Mouse (Mus musculus) embryonic facial prominence, embryonic 10.5 days (tissue): ENCODE measurements around the gene Ifitm3. TPM values are rescaled to one million over a fixed set of nuclear protein-coding genes. Genes with fewer than 3 reads are reported as not detected.

Experiments
- DNase-seq: peaks from one replicate; pipeline ENCODE4 v3.0.0-alpha.2; 2017; ENCODE audit warnings: low spot score
- H3K27ac ChIP-seq: fragments of 300-500 bp; sonication (generic); replicated peaks from 2 replicates; pipeline ENCODE4 v1.5.1; 2016; ENCODE audit warnings: mild to moderate bottlenecking
- H3K27me3 ChIP-seq: fragments of 300-500 bp; sonication (generic); replicated peaks from 2 replicates; pipeline ENCODE4 v1.6.1; 2016; ENCODE audit warnings: low read depth, mild to moderate bottlenecking; ENCODE audit not compliant: poor library complexity, severe bottlenecking
- H3K36me3 ChIP-seq: fragments of 300-500 bp; sonication (generic); replicated peaks from 2 replicates; pipeline ENCODE4 v1.6.1; 2016; ENCODE audit warnings: mild to moderate bottlenecking, moderate library complexity
- H3K4me1 ChIP-seq: fragments of 300-500 bp; sonication (generic); 2 replicates; pipeline ENCODE4 v1.6.1; 2016
- H3K4me3 ChIP-seq: fragments of 300-500 bp; sonication (generic); 2 replicates; pipeline ENCODE4 v1.5.1; 2016; ENCODE audit warnings: mild to moderate bottlenecking, moderate library complexity
- H3K9me3 ChIP-seq: fragments of 300-500 bp; sonication (generic); 2 replicates; pipeline ENCODE4 v1.6.1; 2016; ENCODE audit warnings: mild to moderate bottlenecking
- WGBS: fragments of 180-500 bp; shearing (Covaris S2); methylation state at CpG from one replicate; pipeline ENCODE4 v1.1.7; 2016; 5-methylcytosine and 5-hydroxymethylcytosine counted together
- polyA plus RNA-seq: library from polyadenylated mRNA; unstranded; fragments of >200 nt; fragmentation: Nextera tagmentation; extraction: Ambion mirVana; gene quantifications from 2 replicates; pipeline ENCODE4 v1.2.1, GENCODE M21; 2016

Gene Ifitm3
- 42.6 and 44.7 TPM in 2 replicates for polyA plus RNA-seq

- DNase-seq, result peak; percentile 47
- Histone ChIP-seq H3K27ac (peak within 1 kb of the TSS; percentile 76), H3K4me1 (peaks cover 35% of the 10 kb centered on the region), H3K4me3 (peak within 1 kb of the TSS; percentile 47), H3K36me3 (no peaks in the 10 kb centered on the region), H3K9me3 (no peaks in the 10 kb centered on the region), H3K27me3 (peaks cover 5% of the 10 kb centered on the region; the same call in 1 of the 2 replicates)
- WGBS, result 17% methylated on average over 10 of the region's 10 CpGs
Measured at GRCm38 (mm10) chr7:141010593-141010992, at the start of gene Ifitm3. Gene Ifitm3, minus strand, starts transcription at chr7:141010770.

GRCm38 (mm10) chr7:141059929-141060328 is 49.4 kb upstream of the Ifitm3 start:
- peaks cover 24% of the 10 kb centered on the region for H3K4me1 ChIP-seq
- peaks cover 3% of the 10 kb centered on the region; the same call in 1 of the 2 replicates for H3K9me3 ChIP-seq
- no peak for DNase-seq
- H3K4me3 ChIP-seq, result peak overlapping the region; percentile 75
- H3K36me3 ChIP-seq, result peaks cover 50% of the 10 kb centered on the region
- peak overlapping the region; percentile 97; the same call in 1 of the 2 replicates for H3K27ac ChIP-seq
- peaks cover 3% of the 10 kb centered on the region; the same call in 1 of the 2 replicates for H3K27me3 ChIP-seq
- 71% methylated on average over 2 of the region's 2 CpGs for WGBS

- no peak overlapping the region for H3K27ac ChIP-seq
- 92% methylated on average over 14 of the region's 14 CpGs for WGBS
- peaks cover 38% of the 10 kb centered on the region for H3K36me3 ChIP-seq
- H3K4me3 ChIP-seq, result no peak overlapping the region
- H3K4me1 ChIP-seq, result peaks cover 24% of the 10 kb centered on the region
- DNase-seq, result no peak
- H3K27me3 ChIP-seq, result peaks cover 3% of the 10 kb centered on the region; the same call in 1 of the 2 replicates
- H3K9me3 ChIP-seq, result peaks cover 3% of the 10 kb centered on the region; the same call in 1 of the 2 replicates
Measured at GRCm38 (mm10) chr7:141058601-141059341, 48.2 kb upstream of the Ifitm3 start.

- Histone ChIP-seq H3K36me3 (peaks cover 26% of the 10 kb centered on the region), H3K9me3 (peaks cover 3% of the 10 kb centered on the region; the same call in 1 of the 2 replicates), H3K4me1 (peaks cover 22% of the 10 kb centered on the region), H3K4me3 (no peak overlapping the region), H3K27me3 (peaks cover 3% of the 10 kb centered on the region; the same call in 1 of the 2 replicates), H3K27ac (no peak overlapping the region)
- no peak for DNase-seq
- 86% methylated on average over 1 of the region's 1 CpGs for WGBS
Measured at GRCm38 (mm10) chr7:141057541-141057940, 47.0 kb upstream of the Ifitm3 start.

GRCm38 (mm10) chr7:141056976-141057375 is 46.4 kb upstream of the Ifitm3 start:
- WGBS, result 90% methylated on average over 6 of the region's 6 CpGs
- no peak for DNase-seq
- Histone ChIP-seq H3K27me3 (peaks cover 3% of the 10 kb centered on the region; the same call in 1 of the 2 replicates), H3K4me1 (peaks cover 17% of the 10 kb centered on the region), H3K9me3 (peaks cover 3% of the 10 kb centered on the region; the same call in 1 of the 2 replicates), H3K4me3 (no peak overlapping the region), H3K36me3 (peaks cover 25% of the 10 kb centered on the region), H3K27ac (no peak overlapping the region)

- 79% methylated on average over 4 of the region's 4 CpGs for WGBS
Measured at GRCm38 (mm10) chr7:141055785-141056184, 45.2 kb upstream of the Ifitm3 start.

GRCm38 (mm10) chr7:141052421-141052820 is 41.9 kb upstream of the Ifitm3 start:
- 86% methylated on average over 2 of the region's 2 CpGs for WGBS
- Histone ChIP-seq H3K27me3 (no peaks in the 10 kb centered on the region), H3K4me1 (peaks cover 13% of the 10 kb centered on the region), H3K27ac (no peak overlapping the region), H3K9me3 (peaks cover 3% of the 10 kb centered on the region; the same call in 1 of the 2 replicates), H3K36me3 (peaks cover 17% of the 10 kb centered on the region), H3K4me3 (no peak overlapping the region)
- DNase-seq, result no peak

More at GRCm38 (mm10) chr7:141055785-141056184, 45.2 kb upstream of the Ifitm3 start:
- H3K4me3 ChIP-seq, result no peak overlapping the region
- no peak overlapping the region for H3K27ac ChIP-seq
- H3K9me3 ChIP-seq, result peaks cover 3% of the 10 kb centered on the region; the same call in 1 of the 2 replicates
- no peak for DNase-seq
- H3K36me3 ChIP-seq, result peaks cover 25% of the 10 kb centered on the region
- H3K4me1 ChIP-seq, result peaks cover 9% of the 10 kb centered on the region
- H3K27me3 ChIP-seq, result peaks cover 3% of the 10 kb centered on the region; the same call in 1 of the 2 replicates

GRCm38 (mm10) chr7:141052016-141052415 is 41.4 kb upstream of the Ifitm3 start:
- no peak for DNase-seq
- peaks cover 13% of the 10 kb centered on the region for H3K36me3 ChIP-seq
- 93% methylated on average over 4 of the region's 4 CpGs for WGBS

GRCm38 (mm10) chr7:141051060-141051685 is 40.6 kb upstream of the Ifitm3 start:
- Histone ChIP-seq H3K9me3 (peaks cover 3% of the 10 kb centered on the region; the same call in 1 of the 2 replicates), H3K4me3 (no peak overlapping the region), H3K27ac (no peak overlapping the region), H3K27me3 (no peaks in the 10 kb centered on the region), H3K36me3 (peaks cover 7% of the 10 kb centered on the region), H3K4me1 (peaks cover 20% of the 10 kb centered on the region)
- WGBS, result 70% methylated on average over 17 of the region's 17 CpGs
- DNase-seq, result no peak

More at GRCm38 (mm10) chr7:141052016-141052415, 41.4 kb upstream of the Ifitm3 start:
- Histone ChIP-seq H3K27me3 (no peaks in the 10 kb centered on the region), H3K9me3 (peaks cover 3% of the 10 kb centered on the region; the same call in 1 of the 2 replicates), H3K4me1 (peaks cover 18% of the 10 kb centered on the region), H3K4me3 (no peak overlapping the region), H3K27ac (no peak overlapping the region)

- Histone ChIP-seq H3K27me3 (no peaks in the 10 kb centered on the region), H3K27ac (0 out of 2 replicates have a peak overlapping the region, but pooled peaks have one; percentile 40), H3K9me3 (no peaks in the 10 kb centered on the region), H3K4me3 (no peak overlapping the region), H3K36me3 (no peaks in the 10 kb centered on the region), H3K4me1 (peaks cover 20% of the 10 kb centered on the region)
- no peak for DNase-seq
- 79% methylated on average over 2 of the region's 2 CpGs for WGBS
Measured at GRCm38 (mm10) chr7:141049326-141049725, 38.8 kb upstream of the Ifitm3 start.

GRCm38 (mm10) chr7:141048226-141049218 is 38.0 kb upstream of the Ifitm3 start:
- Histone ChIP-seq H3K4me1 (peaks cover 20% of the 10 kb centered on the region), H3K27me3 (no peaks in the 10 kb centered on the region), H3K27ac (peak overlapping the region; percentile 40), H3K36me3 (no peaks in the 10 kb centered on the region), H3K4me3 (peak overlapping the region; percentile 58), H3K9me3 (no peaks in the 10 kb centered on the region)
- WGBS, result 11% methylated on average over 21 of the region's 21 CpGs
- peak; percentile 93 for DNase-seq
